Mouse (Mus musculus) ES-Bruce4 (cell line): Measurements from ENCODE around the gene Ces2h.

Experiments used
- CTCF ChIP-seq: IDR thresholded peaks from one replicate; pipeline ENCODE4 v1.8.1; 2011; ENCODE audit warnings: low read depth, low read length
- POLR2A ChIP-seq: IDR thresholded peaks from one replicate; pipeline ENCODE4 v1.8.1; 2011; ENCODE audit warnings: low read length; ENCODE audit not compliant: insufficient read depth

DNA sequence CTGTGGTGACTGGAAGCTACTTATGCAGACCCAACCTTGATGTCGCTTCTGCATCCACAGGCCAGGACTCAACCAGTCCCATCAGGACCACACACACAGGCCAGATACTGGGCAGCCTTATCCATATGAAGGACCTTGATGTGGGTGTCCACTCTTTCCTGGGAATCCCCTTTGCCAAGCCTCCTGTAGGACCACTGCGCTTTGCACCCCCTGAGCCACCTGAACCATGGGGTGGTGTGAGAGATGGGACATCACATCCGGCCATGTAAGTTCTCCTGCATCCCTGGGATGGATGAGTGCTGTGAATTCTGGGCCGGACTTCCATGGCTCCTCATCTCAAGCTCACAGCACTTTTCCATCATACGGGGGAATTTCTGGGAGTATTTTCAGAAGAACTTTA, 13.7 kb downstream of the Ces2h start:
- TF ChIP-seq CTCF, result no peak
- no peak for TF ChIP-seq POLR2A
